15 mouse cellular contexts compared by ENCODE assay signal in genomic region chr16:74113155-74113554, GRCm38 (mm10).
"Had no signal": no experiment of that assay in that cellular context is flagged by ENCODE, and none has a peak within 500 bp of the region (broad histone marks: within the 10 kb centered on the region; RNA-seq: fewer than 3 reads in every experiment).

No protein-coding gene starts in this region.

- H3K4me2 ChIP-seq: limb, embryonic 13.5 days had no signal

- H3K4me1 ChIP-seq: limb, embryonic 13.5 days had no signal

- H3K9ac ChIP-seq: limb, embryonic 13.5 days; liver, embryonic 14.5 days had no signal

- ATAC-seq: intestine, postnatal 0 days had no signal

- H3K4me3 ChIP-seq: limb, embryonic 13.5 days had no signal

- H3K36me3 ChIP-seq: limb, embryonic 13.5 days had no signal

- H3K27ac ChIP-seq: kidney, postnatal 0 days; limb, embryonic 13.5 days; liver, embryonic 14.5 days had no signal

- DNase-seq: kidney, adult 9 months; kidney, postnatal 36 days; layer of hippocampus, adult 9-11 months; layer of hippocampus, postnatal 36 days; left cerebral cortex, postnatal 4 days; lung, adult 18-20 months; lung, postnatal 36 days; right cerebral cortex, postnatal 4 days; spleen, adult 18-20 months; thymus, adult 18-20 months; thymus, postnatal 14 days had no signal

- H3K9me3 ChIP-seq: limb, embryonic 13.5 days had no signal

- H3K27me3 ChIP-seq: limb, embryonic 13.5 days had no signal
